Mouse (Mus musculus): ENCODE results near the gene Lhx4.
A peak's percentile ranks its signal among the peaks of the same experiment; 100 is the strongest.

Gene Lhx4

GRCm38 (mm10) chr1:155751484-155752255 is at the start of gene Lhx4:
TSS of gene Lhx4 (minus strand) at chr1:155751684.
- DNase-seq (ENCODE audit: extremely low spot score): no peak

- no peak for DNase-seq (ENCODE audit: extremely low spot score)
Observed at GRCm38 (mm10) chr1:155798000-155798399, 46.5 kb upstream of the Lhx4 start.

GRCm38 (mm10) chr1:155797425-155797824 is 45.9 kb upstream of the Lhx4 start:
- DNase-seq (ENCODE audit: extremely low spot score): no peak

- DNase-seq (ENCODE audit: extremely low spot score): no peak
Observed at GRCm38 (mm10) chr1:155796757-155797405, 45.4 kb upstream of the Lhx4 start.

GRCm38 (mm10) chr1:155795791-155796233 is 44.3 kb upstream of the Lhx4 start:
- DNase-seq (ENCODE audit: extremely low spot score): no peak

GRCm38 (mm10) chr1:155794855-155795254 is 43.4 kb upstream of the Lhx4 start:
- no peak for DNase-seq (ENCODE audit: extremely low spot score)

GRCm38 (mm10) chr1:155791919-155792318 is 40.4 kb upstream of the Lhx4 start:
- no peak for DNase-seq (ENCODE audit: extremely low spot score)

GRCm38 (mm10) chr1:155790111-155790974 is 38.9 kb upstream of the Lhx4 start:
- no peak for DNase-seq (ENCODE audit: extremely low spot score)

GRCm38 (mm10) chr1:155785886-155786285 is 34.4 kb upstream of the Lhx4 start:
- DNase-seq (ENCODE audit: extremely low spot score): no peak

GRCm38 (mm10) chr1:155784343-155785205 is 33.1 kb upstream of the Lhx4 start:
- peak; percentile 68 for DNase-seq (ENCODE audit: extremely low spot score)

- no peak for DNase-seq (ENCODE audit: extremely low spot score)
Observed at GRCm38 (mm10) chr1:155782382-155782781, 30.9 kb upstream of the Lhx4 start.

GRCm38 (mm10) chr1:155777641-155778625 is 26.4 kb upstream of the Lhx4 start:
- no peak for DNase-seq (ENCODE audit: extremely low spot score)

GRCm38 (mm10) chr1:155759167-155759566 is 7.7 kb upstream of the Lhx4 start:
- peak; percentile 56 for DNase-seq (ENCODE audit: extremely low spot score)

- DNase-seq (ENCODE audit: extremely low spot score): no peak
Observed at GRCm38 (mm10) chr1:155758711-155759110, 7.2 kb upstream of the Lhx4 start.

- no peak for DNase-seq (ENCODE audit: extremely low spot score)
Observed at GRCm38 (mm10) chr1:155757621-155758020, 6.1 kb upstream of the Lhx4 start.

- no peak for DNase-seq (ENCODE audit: extremely low spot score)
Observed at GRCm38 (mm10) chr1:155753411-155753810, 1.9 kb upstream of the Lhx4 start.

- no peak for DNase-seq (ENCODE audit: extremely low spot score)
Observed at GRCm38 (mm10) chr1:155750517-155751178, 836 bp downstream of the Lhx4 start.

- no peak for DNase-seq (ENCODE audit: extremely low spot score)
Observed at GRCm38 (mm10) chr1:155747911-155748310, 3.6 kb downstream of the Lhx4 start.

GRCm38 (mm10) chr1:155747011-155747410 is 4.5 kb downstream of the Lhx4 start:
- DNase-seq (ENCODE audit: extremely low spot score): no peak
